Mouse (Mus musculus) lung, postnatal 0 days (tissue): ENCODE measurements around the gene Cop1.
A peak's percentile ranks its signal among the peaks of the same experiment; 100 is the strongest.

Experiments
- CTCF ChIP-seq: IDR thresholded peaks from 2 replicates; pipeline ENCODE4 v1.5.1; 2016; ENCODE audit warnings: antibody characterized with exemption, mild to moderate bottlenecking
- EP300 ChIP-seq: IDR thresholded peaks from 2 replicates; pipeline ENCODE4 v1.6.1; 2016; ENCODE audit warnings: antibody characterized with exemption, mild to moderate bottlenecking, control low read depth

DNA sequence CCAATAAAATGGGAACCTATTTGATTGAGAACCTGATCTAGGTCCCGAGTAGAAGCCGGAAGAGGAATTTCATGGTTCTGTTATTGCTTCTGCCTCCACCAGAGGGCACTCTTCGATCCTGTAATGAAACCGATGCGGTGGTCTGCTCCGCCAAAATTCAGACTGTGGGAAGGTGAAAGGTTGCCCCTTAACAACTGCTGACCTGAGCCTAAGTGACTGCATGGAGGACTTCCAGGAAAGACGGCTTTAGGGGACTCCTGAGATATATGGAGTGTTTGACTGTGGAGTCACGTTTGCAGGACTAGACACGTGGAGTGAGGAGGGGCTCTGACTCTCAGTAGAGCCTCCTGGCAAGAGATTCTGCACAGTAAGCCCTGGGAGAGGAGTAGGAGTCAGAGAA lies 164.4 kb downstream of the Cop1 start:
- TF ChIP-seq CTCF (peak; percentile 81), EP300 (no peak)
